Mouse (Mus musculus) G1E-ER4 (cell line): ENCODE data around the gene Vpreb2. TPM values are rescaled to one million over a fixed set of nuclear protein-coding genes. Genes with fewer than 3 reads are reported as not detected.

Source experiments
- GATA1 ChIP-seq: IDR thresholded peaks from one replicate; pipeline ENCODE4 v1.8.0; 2012; ENCODE audit warnings: low read length, inconsistent platforms
- polyA plus RNA-seq: library from polyadenylated mRNA; stranded (reverse); fragments of >175 nt; gene quantifications from 2 replicates; pipeline ENCODE4 v1.2.3, GENCODE M21; 2012

The Vpreb2 gene
- not detected in 2 replicates for polyA plus RNA-seq

- no peak for TF ChIP-seq GATA1
Observed at GRCm38 (mm10) chr16:17980128-17980527, at the start of gene Vpreb2. Vpreb2 (plus strand) TSS chr16:17980428.

- no peak for TF ChIP-seq GATA1
Observed at GRCm38 (mm10) chr16:17931906-17932460, 48.2 kb upstream of the Vpreb2 start.

DNA sequence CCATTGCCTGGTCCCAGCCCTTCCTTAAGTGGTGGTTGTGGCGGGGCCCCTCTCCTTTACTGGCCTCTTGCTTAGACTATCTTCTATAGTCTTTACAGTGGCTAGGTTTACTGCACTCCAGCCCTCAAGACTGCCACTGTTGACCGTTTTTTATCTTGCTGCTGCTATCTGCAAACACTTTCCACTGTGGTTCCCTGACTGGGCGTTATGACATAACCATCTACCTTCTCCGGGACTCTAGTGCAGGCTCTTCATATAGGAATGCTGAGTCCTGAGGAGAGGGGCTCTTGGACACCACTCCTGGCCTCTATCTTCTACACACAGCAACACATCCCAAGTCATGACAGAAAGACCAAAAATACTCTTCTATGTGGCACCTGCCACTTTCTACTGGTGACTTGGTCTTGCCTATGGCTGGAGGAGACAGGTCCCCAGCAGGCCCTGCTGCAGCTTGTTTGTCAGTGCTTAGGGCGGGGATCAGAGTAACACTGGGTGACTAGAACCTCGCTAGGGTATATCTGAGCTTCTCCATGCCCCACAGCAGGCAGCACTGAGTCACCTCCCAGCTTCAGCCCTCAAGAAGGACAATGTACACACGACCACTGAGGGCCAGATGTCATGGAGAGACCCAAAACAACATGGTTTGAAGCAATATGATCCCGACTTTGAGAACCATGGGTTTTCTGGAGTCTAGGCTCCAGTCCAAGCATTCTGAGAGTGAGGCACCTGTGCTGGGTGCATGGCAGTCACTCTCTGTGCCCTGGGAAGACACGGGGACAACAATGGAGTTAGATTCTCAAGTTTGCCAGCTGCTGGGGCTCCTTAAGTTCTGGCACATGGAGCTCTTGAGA lies 46.4 kb upstream of the Vpreb2 start:
- TF ChIP-seq GATA1: no peak

- TF ChIP-seq GATA1: no peak
Observed at GRCm38 (mm10) chr16:17934445-17934910, 45.8 kb upstream of the Vpreb2 start.

GRCm38 (mm10) chr16:17936776-17937175 lies 43.5 kb upstream of the Vpreb2 start:
- no peak for TF ChIP-seq GATA1

DNA sequence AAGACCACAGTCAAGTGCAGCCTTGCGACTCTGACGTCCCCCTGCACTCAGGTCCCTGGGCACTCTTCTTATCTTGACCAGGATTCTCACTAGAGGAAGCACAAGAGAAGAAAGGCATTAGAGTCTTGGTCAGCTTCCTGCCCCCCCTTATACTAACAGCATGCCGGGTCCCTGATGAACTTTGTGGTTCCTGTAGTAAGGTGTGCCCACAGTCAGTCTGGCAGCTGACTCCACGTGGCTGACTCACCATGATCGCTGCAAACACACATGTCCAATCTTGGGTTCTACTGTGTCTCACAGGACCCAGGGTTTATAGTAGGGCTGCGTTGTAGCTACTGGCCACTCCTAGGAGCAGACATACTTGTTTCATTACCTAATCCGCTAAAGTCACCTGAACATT lies 42.0 kb upstream of the Vpreb2 start:
- no peak for TF ChIP-seq GATA1

DNA sequence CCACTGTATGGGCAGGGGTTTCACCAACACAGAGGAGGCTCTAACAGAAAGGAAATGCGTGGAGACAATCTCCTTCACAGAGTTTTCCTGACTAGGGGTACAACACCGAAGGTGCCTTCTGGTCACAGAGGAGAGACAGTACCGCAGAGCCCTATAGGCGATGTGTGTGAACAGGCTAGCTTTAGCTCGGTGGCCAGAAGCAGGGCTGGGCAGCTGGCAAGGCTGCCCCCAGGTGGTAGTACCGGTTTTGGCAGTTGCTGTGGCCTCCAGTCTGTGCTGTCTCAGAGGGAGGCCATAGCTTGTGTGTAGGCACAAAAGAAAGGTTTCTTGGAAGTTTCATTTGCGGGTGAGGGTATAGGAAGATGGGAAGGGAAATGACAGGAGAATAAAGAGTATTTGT lies 41.4 kb upstream of the Vpreb2 start:
- no peak for TF ChIP-seq GATA1

DNA sequence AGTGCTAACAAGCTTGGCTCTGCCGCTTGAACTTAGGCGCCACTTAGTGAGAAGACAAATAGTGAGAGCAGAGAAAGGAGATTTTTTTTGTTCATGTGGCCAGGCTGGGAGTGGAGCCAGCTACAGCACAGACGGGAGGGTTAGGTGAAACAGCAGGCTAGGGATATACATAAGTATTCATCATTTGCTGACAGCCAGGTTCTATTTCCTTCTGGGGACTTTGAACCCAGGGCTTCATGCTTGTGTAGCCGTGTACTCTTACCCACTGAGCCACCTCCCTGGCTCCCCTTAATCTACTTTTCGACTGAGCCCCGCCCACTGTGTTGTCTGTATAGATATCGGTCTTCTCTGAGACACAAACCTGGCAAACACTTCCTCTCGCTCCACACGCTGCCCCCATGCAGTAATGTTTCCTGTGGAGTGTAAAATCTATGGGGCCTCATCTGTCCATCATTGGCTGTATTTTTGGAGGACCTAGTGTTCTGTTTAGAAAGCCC lies 40.9 kb upstream of the Vpreb2 start:
- no peak for TF ChIP-seq GATA1

DNA sequence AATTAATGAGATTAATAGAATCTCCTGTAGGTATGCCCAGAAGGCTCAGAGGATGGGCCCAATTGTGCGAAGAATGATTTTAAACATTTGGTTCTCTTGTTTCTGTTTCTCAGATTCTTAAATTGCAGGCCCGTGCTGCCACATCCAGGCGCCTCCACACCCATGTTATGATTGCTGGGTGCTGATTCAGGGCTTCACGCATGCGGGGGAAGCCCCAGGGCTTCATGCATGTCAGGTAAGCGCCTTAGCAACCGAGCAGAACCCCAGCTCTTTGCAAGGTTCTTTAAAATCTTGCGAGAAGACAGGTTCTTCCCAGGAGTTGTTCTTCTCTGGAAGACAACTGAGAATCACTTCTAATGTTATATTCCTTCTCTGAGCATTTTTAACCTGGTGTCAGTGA lies 36.8 kb upstream of the Vpreb2 start:
- TF ChIP-seq GATA1: no peak

DNA sequence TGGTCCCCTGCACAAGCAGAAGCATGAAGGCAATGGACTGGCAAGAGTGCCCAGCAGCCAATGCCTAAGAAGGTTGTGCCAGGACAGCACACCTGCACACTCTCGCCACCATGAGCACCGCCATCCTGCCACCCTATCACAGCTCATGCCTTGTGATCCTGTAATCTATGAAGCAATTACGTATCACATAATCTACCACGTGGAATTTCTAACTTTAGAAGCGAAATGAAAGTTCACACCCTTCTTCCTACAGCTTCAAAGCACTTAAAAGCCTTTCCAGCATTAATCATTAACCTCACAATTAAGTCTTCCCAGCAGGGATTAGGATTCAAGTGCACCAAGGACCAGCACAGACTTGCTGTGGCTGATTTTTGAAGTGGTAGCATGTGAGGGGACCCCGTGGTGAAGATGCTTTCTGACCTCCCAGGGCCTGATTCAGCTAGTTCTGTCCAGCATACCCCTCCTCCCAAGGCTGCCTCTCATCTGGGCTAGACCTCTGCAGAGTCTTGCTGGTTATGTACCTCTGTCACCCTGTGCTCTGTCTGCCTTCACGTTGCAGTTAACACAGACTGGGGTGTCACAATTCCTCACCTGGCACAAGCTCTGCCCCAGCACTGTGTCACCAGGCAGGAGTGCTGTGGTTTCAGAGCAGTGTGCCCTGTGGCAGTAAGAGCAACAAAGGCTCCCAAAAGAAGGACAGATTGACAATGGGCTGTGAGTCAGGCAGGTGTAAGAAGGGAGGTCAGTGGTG lies 35.0 kb upstream of the Vpreb2 start:
- no peak for TF ChIP-seq GATA1

- TF ChIP-seq GATA1: no peak
Observed at GRCm38 (mm10) chr16:17949421-17949877, 30.8 kb upstream of the Vpreb2 start.

- no peak for TF ChIP-seq GATA1
Observed at GRCm38 (mm10) chr16:17950068-17950467, 30.2 kb upstream of the Vpreb2 start.

GRCm38 (mm10) chr16:17951618-17952017 lies 28.6 kb upstream of the Vpreb2 start:
- TF ChIP-seq GATA1: no peak

DNA sequence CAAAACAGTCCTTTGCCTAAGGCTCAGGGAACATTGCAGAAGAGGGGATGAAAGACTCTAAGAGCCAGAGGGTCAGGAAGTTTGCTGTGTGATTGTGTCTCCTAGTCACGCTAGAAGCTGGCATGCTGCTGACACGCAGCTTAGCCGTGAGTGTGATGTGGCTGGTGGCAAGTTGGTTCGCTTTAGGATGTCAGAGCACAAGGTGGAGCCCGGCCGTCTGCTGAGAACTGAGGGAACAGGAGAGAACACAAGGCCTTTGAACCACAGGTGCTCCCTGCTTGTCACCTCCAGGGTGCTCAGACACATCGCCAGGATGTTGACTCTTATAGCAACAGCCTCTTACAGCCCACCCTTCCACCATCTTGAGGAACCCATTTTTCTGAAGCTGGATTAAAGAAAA lies 18.1 kb upstream of the Vpreb2 start:
- TF ChIP-seq GATA1: no peak

- no peak for TF ChIP-seq GATA1
Observed at GRCm38 (mm10) chr16:17971853-17972252, 8.4 kb upstream of the Vpreb2 start.

- TF ChIP-seq GATA1: no peak
Observed at GRCm38 (mm10) chr16:17983201-17983600, 3.0 kb downstream of the Vpreb2 start.

DNA sequence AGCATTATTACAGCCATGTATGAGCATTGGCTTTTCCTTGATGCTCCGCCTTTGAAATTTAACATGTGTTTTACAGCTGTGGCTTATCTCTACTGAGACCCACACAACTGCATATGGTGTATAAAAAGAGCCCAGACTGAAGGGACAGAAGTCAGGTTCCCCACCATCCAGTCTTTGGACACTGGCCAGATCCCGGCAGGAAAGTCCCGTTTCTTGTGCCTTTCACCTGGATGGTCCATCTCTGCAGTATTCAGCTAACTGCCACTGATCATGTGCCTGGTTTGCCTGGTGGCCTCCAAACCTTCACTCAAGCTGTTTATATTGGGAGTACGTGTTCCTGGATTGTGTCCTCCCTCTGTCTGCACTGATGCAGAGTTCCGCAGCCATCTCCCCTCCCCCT lies 4.0 kb downstream of the Vpreb2 start:
- no peak for TF ChIP-seq GATA1
